Mouse (Mus musculus) limb, embryonic 14.5 days (tissue): ENCODE measurements around the gene Unc13b. TPM values are rescaled to one million over a fixed set of nuclear protein-coding genes. Genes with fewer than 3 reads are reported as not detected.

ENCODE experiments used
- ATAC-seq: fragments of 200-750 bp; cut with Nextera tagmentation; 2 replicates; pipeline ENCODE4 v1.8.0; 2017; ENCODE audit warnings: low read depth, moderate number of reproducible peaks, moderate TSS enrichment; ENCODE audit not compliant: low FRiP score
- DNase-seq: peaks from one replicate; pipeline ENCODE4 v3.0.0-alpha.2; 2015; ENCODE audit warnings: low spot score
- H3K27ac ChIP-seq: fragments of 300-500 bp; sonication (generic); replicated peaks from 2 replicates; pipeline ENCODE4 v1.5.1; 2014; ENCODE audit warnings: low read depth, mild to moderate bottlenecking, low read length, moderate library complexity, mixed read lengths
- H3K27me3 ChIP-seq: fragments of 300-500 bp; sonication (generic); 2 replicates; pipeline ENCODE4 v1.6.1; 2014; ENCODE audit warnings: low read length, mixed read lengths; ENCODE audit not compliant: control insufficient read depth, insufficient read depth
- H3K36me3 ChIP-seq: fragments of 300-500 bp; sonication (generic); 2 replicates; pipeline ENCODE4 v1.6.1; 2014; ENCODE audit warnings: mild to moderate bottlenecking, low read length, moderate library complexity, mixed read lengths; ENCODE audit not compliant: control insufficient read depth, insufficient read depth
- H3K4me1 ChIP-seq: fragments of 300-500 bp; sonication (generic); 2 replicates; pipeline ENCODE4 v1.6.1; 2014; ENCODE audit warnings: antibody characterized with exemption, low read length, mixed read lengths; ENCODE audit not compliant: control insufficient read depth, insufficient read depth
- H3K4me2 ChIP-seq: fragments of 300-500 bp; sonication (generic); replicated peaks from 2 replicates; pipeline ENCODE4 v1.6.1; 2014; ENCODE audit warnings: low read depth, mild to moderate bottlenecking, low read length, moderate library complexity; ENCODE audit not compliant: severe bottlenecking
- H3K4me3 ChIP-seq: fragments of 300-500 bp; sonication (generic); replicated peaks from 2 replicates; pipeline ENCODE4 v1.5.1; 2014; ENCODE audit warnings: low read length
- H3K9ac ChIP-seq: fragments of 300-500 bp; sonication (generic); 2 replicates; pipeline ENCODE4 v1.6.1; 2014; ENCODE audit warnings: mild to moderate bottlenecking, low read depth, low read length, moderate library complexity; ENCODE audit not compliant: severe bottlenecking
- H3K9me3 ChIP-seq: fragments of 300-500 bp; sonication (generic); 2 replicates; pipeline ENCODE4 v1.6.1; 2016; ENCODE audit warnings: low read length; ENCODE audit not compliant: control insufficient read depth
- POLR2A ChIP-seq: fragments of 200-500 bp; IDR thresholded peaks from 2 replicates; pipeline ENCODE4 v1.8.0; 2012; ENCODE audit warnings: inconsistent platforms, mild to moderate bottlenecking, moderate library complexity, borderline replicate concordance; ENCODE audit not compliant: insufficient read depth, insufficient read length; ENCODE audit errors: extremely low read depth
- WGBS: fragments of 180-500 bp; shearing (Covaris S2); extraction: QIAGEN DNeasy Blood & Tissue Kit; methylation state at CpG from one replicate; pipeline ENCODE4 v1.1.7; 2014; 5-methylcytosine and 5-hydroxymethylcytosine counted together
- polyA plus RNA-seq, 2 experiments: library from polyadenylated mRNA; depleted of rRNA in 1 of 2; stranded (reverse) in 1 of 2; unstranded in 1 of 2; fragments of >200 nt; fragmentation: Nextera tagmentation in 1 of 2; extraction: Ambion mirVana in 1 of 2; gene quantifications; 2 replicates each; pipeline versions ENCODE4 v1.2.1 to v1.2.3; 2012 to 2014

The Unc13b gene
- polyA plus RNA-seq, 2 experiments: 2.5 to 7.2 TPM

DNA sequence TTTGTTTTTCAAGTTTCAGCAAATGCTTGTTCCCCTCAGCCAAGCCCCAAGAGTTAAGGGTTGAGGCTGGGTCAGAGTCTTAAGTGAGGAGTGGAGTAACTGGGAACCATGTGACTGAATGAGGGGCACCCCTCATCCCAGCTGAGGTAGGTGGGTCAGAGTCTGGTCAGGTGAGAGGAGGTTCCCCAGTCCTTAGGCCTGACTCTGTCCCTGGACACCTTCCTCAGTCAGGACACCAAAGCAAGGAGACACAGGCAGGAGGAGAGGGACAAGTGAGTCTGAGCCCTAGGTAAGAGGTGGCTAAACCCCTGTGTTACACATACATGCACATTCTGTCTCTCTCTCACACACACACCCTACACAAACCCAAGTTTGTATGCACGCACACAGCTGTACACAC, 26.3 kb upstream of the Unc13b start:
- Histone ChIP-seq H3K27ac (no peak overlapping the region), H3K4me1 (peaks cover 10% of the 10 kb centered on the region; the same call in 1 of the 2 replicates), H3K4me2 (no peak overlapping the region), H3K9ac (no peak overlapping the region), H3K27me3 (no peaks in the 10 kb centered on the region), H3K36me3 (peaks cover 63% of the 10 kb centered on the region), H3K9me3 (no peaks in the 10 kb centered on the region), H3K4me3 (no peak overlapping the region)
- ATAC-seq: no peak
- no peak for DNase-seq
- 100% methylated on average over 1 of the region's 1 CpGs for WGBS
- no peak for TF ChIP-seq POLR2A

GRCm38 (mm10) chr4:43033481-43033880, 25.3 kb upstream of the Unc13b start:
- Histone ChIP-seq H3K27ac (no peak overlapping the region), H3K4me1 (peaks cover 10% of the 10 kb centered on the region; the same call in 1 of the 2 replicates), H3K9me3 (no peaks in the 10 kb centered on the region), H3K4me3 (no peak overlapping the region), H3K4me2 (no peak overlapping the region), H3K27me3 (no peaks in the 10 kb centered on the region), H3K9ac (no peak overlapping the region), H3K36me3 (peaks cover 53% of the 10 kb centered on the region)
- no peak for TF ChIP-seq POLR2A
- no peak for ATAC-seq
- WGBS: 80% methylated on average over 14 of the region's 14 CpGs
- no peak for DNase-seq

DNA sequence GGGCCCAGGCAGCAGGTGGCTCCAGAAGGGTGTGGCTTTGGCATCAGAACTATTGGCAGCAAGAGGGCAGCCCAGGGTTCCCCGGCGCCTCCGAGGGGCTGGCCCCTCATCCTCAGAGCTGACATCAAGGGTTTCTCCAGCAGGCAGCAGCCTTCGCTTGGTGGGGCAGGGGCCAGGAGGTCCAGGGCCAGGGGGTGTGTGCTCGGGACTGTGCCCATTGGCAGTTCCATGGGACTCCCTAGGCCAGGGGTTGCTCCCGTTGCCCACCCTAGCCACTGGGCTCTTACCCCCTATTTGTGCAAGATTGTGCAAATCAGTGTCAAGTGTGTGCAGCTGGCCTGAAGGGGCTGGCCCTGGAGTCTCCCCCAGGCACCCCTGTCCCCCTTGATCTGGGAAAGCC, 22.9 kb upstream of the Unc13b start:
- no peak overlapping the region for H3K9ac ChIP-seq
- WGBS: 85% methylated on average over 6 of the region's 6 CpGs

DNA sequence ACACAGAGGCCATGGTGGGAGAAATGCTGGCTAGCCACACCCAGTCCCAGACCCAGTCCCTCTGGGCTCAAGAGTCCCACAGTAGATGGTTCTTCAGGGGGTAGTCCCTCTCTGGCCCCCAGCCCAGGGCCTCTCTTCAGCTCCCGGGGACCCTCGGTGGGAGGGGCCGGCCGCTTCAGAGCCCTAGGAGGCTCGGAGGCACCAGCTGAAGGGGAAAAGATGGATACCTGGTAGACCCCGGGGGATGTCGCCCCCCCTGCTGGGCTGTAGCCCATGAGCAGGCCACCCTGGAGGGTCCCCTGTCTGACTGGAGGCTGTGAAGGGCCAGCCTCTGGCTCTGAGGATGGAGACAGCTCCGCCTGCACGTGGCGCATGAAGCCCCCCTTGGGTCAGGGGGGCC, 22.4 kb upstream of the Unc13b start:
- ATAC-seq: no peak
- Histone ChIP-seq H3K9me3 (no peaks in the 10 kb centered on the region), H3K4me2 (no peak overlapping the region), H3K9ac (no peak overlapping the region), H3K27me3 (no peaks in the 10 kb centered on the region), H3K27ac (no peak overlapping the region), H3K4me3 (no peak overlapping the region), H3K4me1 (peaks cover 16% of the 10 kb centered on the region), H3K36me3 (peaks cover 38% of the 10 kb centered on the region)
- no peak for TF ChIP-seq POLR2A
- no peak for DNase-seq
- 83% methylated on average over 10 of the region's 10 CpGs for WGBS

More for the DNA sequence above, 22.9 kb upstream of the Unc13b start:
- ATAC-seq (no peak), DNase-seq (no peak)
- H3K9me3 ChIP-seq: no peaks in the 10 kb centered on the region
- TF ChIP-seq POLR2A: no peak
- no peak overlapping the region for H3K27ac ChIP-seq
- peaks cover 16% of the 10 kb centered on the region for H3K4me1 ChIP-seq
- H3K27me3 ChIP-seq: no peaks in the 10 kb centered on the region
- peaks cover 38% of the 10 kb centered on the region for H3K36me3 ChIP-seq
- H3K4me3 ChIP-seq: no peak overlapping the region
- H3K4me2 ChIP-seq: no peak overlapping the region

GRCm38 (mm10) chr4:43037860-43038566, 20.7 kb upstream of the Unc13b start:
- DNase-seq: no peak
- TF ChIP-seq POLR2A: no peak
- Histone ChIP-seq H3K4me3 (0 out of 2 replicates have a peak overlapping the region, but pooled peaks have one; percentile 68), H3K9me3 (no peaks in the 10 kb centered on the region), H3K9ac (no peak overlapping the region), H3K4me1 (peaks cover 11% of the 10 kb centered on the region), H3K4me2 (no peak overlapping the region), H3K36me3 (peaks cover 32% of the 10 kb centered on the region), H3K27me3 (no peaks in the 10 kb centered on the region), H3K27ac (no peak overlapping the region)
- WGBS: 76% methylated on average over 4 of the region's 4 CpGs
- no peak for ATAC-seq
